Mouse (Mus musculus): ENCODE measurements around the gene Shh. TPM values are rescaled to one million over a fixed set of nuclear protein-coding genes. Genes with fewer than 3 reads are reported as not detected.

Gene Shh
- polyA plus RNA-seq (2014; fragmentation: Illumina TruSeq; extraction: RNeasy Lipid Tissue Mini Kit (QIAGEN cat#74804); ENCODE audit: low read depth, low replicate concordance) = not detected

DNA sequence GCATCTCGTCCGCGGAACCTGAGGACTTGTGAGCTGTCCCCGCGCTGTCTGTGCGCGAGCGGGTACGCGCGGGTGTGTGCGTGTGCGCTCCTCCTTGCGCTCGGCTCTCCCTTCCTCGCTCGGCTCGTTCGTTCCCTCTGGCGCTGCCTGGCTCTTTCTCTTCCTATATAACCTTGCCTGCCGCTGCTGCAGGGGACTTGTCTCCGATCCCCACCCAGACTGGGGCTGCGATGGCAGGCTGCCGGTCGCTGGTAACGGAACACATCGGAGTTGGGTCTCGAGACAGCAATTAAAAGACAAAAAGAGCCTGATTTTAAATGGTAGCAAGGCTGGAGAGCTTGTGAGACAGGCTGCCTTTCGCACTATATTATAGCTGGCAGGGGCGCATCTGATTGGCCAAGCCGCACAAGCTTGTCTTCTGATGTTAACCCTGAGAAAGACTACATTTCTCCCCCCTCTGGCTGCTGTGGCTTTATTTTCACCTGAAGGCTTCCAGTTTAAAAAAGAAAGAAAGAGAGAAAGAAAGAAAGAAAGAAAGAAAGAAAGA, at the start of gene Shh:
Gene Shh, minus strand, starts transcription at position 497 of the 547 bp plus-strand sequence.

Other genes with a start within 250 kb of the Shh start
- not detected for gene Cnpy1, start 221.4 kb downstream of the Shh start, polyA plus RNA-seq (2014; fragmentation: Illumina TruSeq; extraction: RNeasy Lipid Tissue Mini Kit (QIAGEN cat#74804); ENCODE audit: low read depth, low replicate concordance)
- gene Rbm33, start 150.1 kb downstream of the Shh start, polyA plus RNA-seq (2014; fragmentation: Illumina TruSeq; extraction: RNeasy Lipid Tissue Mini Kit (QIAGEN cat#74804); ENCODE audit: low read depth, low replicate concordance) = 19.2 TPM